In genomic region chr8:91147715-91148114, GRCm38 (mm10) we compare ENCODE assay signal across 8 mouse cellular contexts. TPM values are rescaled to one million over a fixed set of nuclear protein-coding genes. Genes with fewer than 3 reads are reported as not detected.
DNase-seq lines count a peak whose midpoint lies in the region; ATAC-seq lines count a peak whose summit lies in the region.

No protein-coding gene starts in this region.

- H3K9ac ChIP-seq in liver, embryonic 12.5 days: no peak overlapping the region

- no peaks in the 10 kb centered on the region for H3K27me3 ChIP-seq in liver, embryonic 12.5 days (replicated peaks)

- H3K9me3 ChIP-seq in liver, embryonic 12.5 days (replicated peaks): 0 out of 2 replicates have a peak, but pooled peaks cover 2% of the 10 kb centered on the region

- H3K36me3 ChIP-seq in liver, embryonic 12.5 days: no peaks in the 10 kb centered on the region

- H3K4me1 ChIP-seq in liver, embryonic 12.5 days: no peaks in the 10 kb centered on the region

- DNase-seq in adrenal gland, adult 18-20 months (ENCODE audit: low spot score in 2 of 2): peak; percentile 28 to 33
- no peak for DNase-seq in adrenal gland, postnatal 25 days
- peak; percentile 55 for DNase-seq in testis, postnatal 10 days (ENCODE audit: low spot score)
- DNase-seq in testis, postnatal 14 days (ENCODE audit: low spot score): no peak
- peak; percentile 66 for DNase-seq in embryo, embryonic 10 days (ENCODE audit: low spot score)
- DNase-seq in retina, embryonic 14.5 days (ENCODE audit: low spot score): peak; percentile 86

- peak; percentile 71 for ATAC-seq in inflammation-experienced regulatory T-cells, adult 6 months
- no peak for ATAC-seq in liver, embryonic 12.5 days

- H3K4me3 ChIP-seq in liver, embryonic 12.5 days: no peak overlapping the region

- 6% methylated on average over 6 of the region's 6 CpGs for WGBS in liver, embryonic 12.5 days (ENCODE audit: insufficient replicate concordance)

- peak overlapping the region; percentile 26; the same call in 1 of the 2 replicates for H3K4me2 ChIP-seq in liver, embryonic 12.5 days

- no peak overlapping the region for H3K27ac ChIP-seq in liver, embryonic 12.5 days

RNA-seq across cellular contexts. Expression of gene Aktip, which starts 52.1 kb away (rescaled TPM):
- 10 to 100 TPM; 45.3 to 50.1 TPM for total RNA-seq in adrenal gland, adult 18-20 months (2021)
- 37.8 and 39.6 TPM in 2 replicates for total RNA-seq in adrenal gland, postnatal 25 days (2021)
- 10 to 100 TPM; 22.7 to 36.9 (median 29.0) TPM for polyA plus RNA-seq in inflammation-experienced regulatory T-cells, adult 6 months (2017; shearing (Covaris generic))
- 10.0 and 11.6 TPM in 2 replicates for polyA plus RNA-seq in liver, embryonic 12.5 days (2016; fragmentation: Nextera tagmentation; extraction: Ambion mirVana)

Comparison
In these comparisons a context has a peak if more than half of its experiments do, and no peak if none do; other contexts are left out.
1. DNase-seq: peak in adrenal gland, adult 18-20 months (2 of 2), testis, postnatal 10 days (single experiment), embryo, embryonic 10 days (single experiment) and retina, embryonic 14.5 days (single experiment); none in adrenal gland, postnatal 25 days (single experiment) and testis, postnatal 14 days (single experiment).